Mouse (Mus musculus): Measurements from ENCODE around the gene E2f3.

DNA sequence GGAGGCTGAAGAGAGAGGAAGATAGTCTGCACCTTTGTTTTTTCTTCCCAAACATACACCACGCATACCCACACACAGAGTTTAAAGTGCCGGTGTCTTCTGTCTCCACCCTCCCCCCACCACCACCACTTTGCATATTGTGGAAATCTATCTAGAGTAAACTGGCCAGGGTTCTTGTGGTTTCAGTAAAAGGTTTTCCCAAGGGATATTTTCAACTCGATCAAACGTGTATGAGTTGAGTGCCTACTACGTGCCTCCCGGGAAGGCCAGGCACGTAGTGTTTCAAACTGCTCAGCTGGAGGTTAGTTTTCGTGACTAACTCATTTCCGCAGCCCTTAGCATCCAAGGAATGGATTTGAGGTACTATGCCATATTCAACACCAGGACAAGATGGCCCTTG lies 77.9 kb downstream of the E2f3 start:
- TF ChIP-seq CTCF (IDR thresholded peaks at IDR 0.05; ENCODE audit: low read depth, low read length) (no peak), POLR2A (IDR thresholded peaks at IDR 0.05; ENCODE audit: borderline replicate concordance, low read depth, low read length) (no peak)

Data from bone marrow macrophage, adult 2 months (primary cell).